Mouse (Mus musculus) kidney, adult 8-10 months (tissue): ENCODE measurements around the gene Grin3b.

Experiments
- DNase-seq, 2 experiments: peaks; one replicate each; pipeline ENCODE4 v3.0.0; 2022

The Grin3b gene

DNA sequence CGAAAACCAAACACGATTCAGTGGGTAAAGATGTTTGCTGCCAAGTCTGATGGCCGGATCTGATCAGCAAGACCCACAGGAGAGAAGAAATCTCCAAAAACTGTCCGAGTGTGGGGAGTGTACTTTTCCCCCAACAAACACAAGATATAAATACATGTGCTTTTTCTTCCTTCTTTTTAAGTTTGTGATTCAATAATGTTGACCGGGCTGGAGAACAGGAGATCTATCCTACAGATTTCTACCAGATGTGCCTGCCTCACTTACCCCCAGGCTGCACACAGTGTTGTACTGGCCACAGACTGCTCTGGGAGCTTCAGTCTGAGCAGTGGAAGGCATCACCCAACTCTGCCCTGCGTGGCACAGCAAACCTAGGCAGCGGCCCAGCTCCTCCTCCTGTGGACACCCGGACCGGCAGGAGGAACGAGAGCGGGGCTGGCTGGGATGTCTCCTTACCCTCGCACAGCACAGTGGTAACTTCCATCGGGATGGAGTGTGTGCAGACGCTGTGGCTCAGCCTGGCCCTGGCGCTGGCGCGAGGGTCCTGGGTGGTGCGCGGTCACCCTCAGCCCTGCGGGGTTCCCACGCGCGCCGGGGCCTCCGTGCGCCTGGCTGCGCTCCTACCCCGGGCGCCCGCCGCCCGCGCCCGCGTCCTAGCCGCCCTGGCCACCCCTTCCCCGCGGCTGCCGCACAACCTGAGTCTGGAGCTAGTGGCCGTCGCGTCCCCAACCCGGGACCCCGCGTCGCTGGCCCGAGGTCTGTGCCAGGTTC lies at the start of gene Grin3b:
Grin3b (plus strand) TSS at position 301 of the 768 bp plus-strand sequence.
- DNase-seq, result no peak

DNA sequence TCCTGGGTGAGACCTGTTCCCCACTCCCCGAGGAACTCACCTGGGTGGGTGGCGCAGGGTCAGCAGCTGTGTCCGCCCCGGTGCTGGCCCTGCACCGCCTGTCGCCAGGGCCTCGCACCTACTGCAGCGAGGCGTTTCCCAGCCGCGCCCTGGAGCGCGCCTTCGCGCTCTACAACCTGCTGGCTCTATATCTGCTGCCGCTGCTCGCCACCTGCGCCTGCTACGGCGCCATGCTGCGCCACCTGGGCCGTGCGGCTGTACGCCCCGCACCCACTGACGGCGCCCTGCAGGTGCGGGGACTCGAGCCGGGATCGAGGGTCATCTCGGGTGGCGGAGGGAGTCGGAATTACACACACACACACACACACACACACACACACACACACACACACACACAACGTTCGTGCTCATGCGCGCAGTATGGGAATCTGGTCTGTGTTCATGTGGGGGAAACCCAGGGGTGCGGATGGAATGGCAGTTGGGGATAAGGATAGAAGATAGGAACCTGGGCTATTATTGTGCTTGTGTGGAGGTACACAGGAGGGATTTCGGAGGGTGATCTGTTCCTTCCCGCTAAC lies 49.5 kb upstream of the Grin3b start, which contains the start of gene R3hdm4:
R3hdm4 (minus strand) TSS at position 251 of the 578 bp plus-strand sequence.
- DNase-seq, result no peak

DNA sequence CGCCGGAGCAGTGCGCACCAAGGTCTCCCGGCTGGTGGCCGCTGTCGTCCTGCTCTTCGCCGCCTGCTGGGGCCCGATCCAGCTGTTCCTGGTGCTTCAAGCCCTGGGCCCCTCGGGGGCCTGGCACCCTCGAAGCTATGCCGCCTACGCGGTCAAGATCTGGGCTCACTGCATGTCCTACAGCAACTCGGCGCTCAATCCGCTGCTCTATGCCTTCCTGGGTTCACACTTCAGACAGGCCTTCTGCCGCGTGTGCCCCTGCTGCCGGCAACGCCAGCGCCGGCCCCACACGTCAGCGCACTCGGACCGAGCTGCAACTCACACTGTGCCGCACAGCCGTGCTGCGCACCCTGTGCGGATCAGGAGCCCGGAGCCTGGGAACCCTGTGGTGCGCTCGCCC lies 48.9 kb upstream of the Grin3b start:
- no peak for DNase-seq

DNA sequence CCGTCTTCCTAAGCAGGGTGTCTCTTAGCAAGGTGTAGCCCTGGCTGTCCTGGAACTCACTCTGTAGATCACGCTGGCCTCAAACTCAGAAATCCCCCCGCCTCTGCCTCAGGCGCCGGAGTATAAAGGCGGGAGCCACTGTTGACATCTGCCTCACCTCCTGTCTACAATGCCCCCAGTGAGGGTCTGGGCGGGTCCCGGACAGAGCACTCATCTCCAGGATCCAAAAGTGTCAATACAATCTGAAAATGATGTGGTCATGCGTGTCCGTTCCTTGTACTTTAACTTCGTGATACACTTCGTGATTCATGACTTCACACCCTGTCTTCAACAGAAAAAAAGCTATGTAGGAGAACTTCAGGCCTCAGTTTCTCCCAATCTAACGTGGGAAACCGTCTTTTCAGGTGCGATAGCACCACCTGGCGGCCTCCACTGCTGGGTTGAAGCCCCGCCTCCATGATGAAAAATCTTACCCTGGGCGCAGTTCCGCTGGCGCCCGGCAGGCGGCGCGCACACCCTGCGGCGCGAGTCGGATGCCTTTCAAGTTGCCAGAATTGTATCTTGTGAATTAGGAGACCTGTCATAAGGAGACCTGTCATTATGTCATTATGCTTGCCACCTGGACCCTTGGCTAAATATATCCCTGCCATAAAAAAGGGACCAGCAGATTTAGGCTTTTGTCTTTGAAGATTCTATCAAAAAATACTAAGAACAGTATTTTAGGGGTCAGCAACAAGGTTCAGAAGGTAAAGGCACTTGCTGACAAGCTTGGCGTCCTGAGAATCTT lies 45.3 kb upstream of the Grin3b start:
- peak; percentile 86 to 95 for DNase-seq

DNA sequence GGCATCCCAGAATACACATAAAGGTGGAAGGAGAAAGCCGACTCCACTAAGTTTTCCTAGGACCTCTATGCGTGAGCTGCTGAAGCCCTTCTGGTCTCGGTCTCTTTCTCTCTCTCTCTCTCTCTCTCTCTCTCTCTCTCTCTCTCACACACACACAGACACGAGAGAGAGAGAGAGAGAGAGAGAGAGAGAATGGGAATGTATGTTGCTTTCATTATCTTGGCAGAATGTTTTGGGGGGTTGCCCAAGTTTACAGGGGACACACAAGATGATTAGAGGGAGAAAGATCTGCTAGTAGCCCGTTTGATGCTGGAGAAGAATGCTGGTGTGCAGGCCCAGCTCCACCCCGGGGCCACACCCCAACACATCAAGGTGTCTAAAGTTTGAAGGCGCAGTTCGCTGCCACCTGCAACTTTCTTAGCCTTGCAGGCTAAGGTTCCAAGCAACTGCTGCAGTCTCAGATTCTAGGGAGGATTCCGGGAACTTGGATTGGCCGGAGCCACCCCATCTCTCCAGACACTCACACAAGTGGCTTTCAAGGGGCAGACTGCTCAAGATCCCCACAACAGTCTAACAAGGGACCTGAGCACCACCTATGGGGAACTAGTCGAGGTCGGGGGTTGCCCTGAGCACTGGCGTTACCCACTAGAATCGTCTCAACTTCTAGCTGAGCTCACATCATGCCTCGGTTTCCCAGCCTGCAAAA lies 44.6 kb upstream of the Grin3b start:
- no peak for DNase-seq

DNA sequence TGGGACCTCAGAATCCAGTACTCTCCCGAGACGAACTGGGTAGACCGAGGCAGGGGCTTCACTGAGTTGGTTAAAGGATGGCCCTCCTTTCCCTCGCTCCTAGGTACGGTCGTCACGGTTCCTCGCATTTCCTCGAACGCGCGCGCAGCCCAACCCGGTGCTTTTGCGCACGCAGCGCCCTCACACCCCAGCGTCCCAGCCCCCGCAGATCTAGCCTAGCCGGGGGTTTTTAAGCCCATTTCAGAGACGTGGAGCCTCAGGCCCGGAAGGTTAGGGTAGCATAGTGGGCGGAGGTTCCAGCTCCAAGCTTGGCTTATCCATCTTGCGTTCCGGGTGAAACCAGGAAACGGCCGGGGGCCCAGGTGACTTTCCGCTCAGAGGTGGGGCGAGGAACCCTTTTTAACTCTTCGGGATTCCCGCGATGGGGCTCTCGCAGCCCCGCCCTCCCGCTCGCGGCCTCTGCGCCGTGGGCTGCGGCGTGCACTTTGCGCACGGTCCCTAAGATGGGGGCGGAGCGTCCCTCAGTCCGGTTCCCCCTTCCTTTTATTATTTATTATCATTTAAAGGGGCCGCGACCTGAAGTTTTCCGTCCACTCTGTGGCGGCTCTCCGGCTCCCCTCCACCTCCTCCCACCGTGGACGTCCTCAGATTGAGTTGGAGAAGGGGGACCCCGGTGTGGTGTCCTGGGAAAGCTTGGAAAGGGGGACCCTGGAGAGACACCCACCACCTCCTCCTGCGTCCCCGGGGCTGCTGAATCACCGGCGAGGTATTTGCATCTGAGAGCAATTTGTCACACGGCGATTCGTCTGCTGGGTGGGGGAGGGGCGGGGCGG lies 43.8 kb upstream of the Grin3b start, which contains the start of gene Arid3a:
Arid3a (plus strand) TSS at position 553 of the 833 bp plus-strand sequence.
- peak; percentile 89 to 90 for DNase-seq

DNA sequence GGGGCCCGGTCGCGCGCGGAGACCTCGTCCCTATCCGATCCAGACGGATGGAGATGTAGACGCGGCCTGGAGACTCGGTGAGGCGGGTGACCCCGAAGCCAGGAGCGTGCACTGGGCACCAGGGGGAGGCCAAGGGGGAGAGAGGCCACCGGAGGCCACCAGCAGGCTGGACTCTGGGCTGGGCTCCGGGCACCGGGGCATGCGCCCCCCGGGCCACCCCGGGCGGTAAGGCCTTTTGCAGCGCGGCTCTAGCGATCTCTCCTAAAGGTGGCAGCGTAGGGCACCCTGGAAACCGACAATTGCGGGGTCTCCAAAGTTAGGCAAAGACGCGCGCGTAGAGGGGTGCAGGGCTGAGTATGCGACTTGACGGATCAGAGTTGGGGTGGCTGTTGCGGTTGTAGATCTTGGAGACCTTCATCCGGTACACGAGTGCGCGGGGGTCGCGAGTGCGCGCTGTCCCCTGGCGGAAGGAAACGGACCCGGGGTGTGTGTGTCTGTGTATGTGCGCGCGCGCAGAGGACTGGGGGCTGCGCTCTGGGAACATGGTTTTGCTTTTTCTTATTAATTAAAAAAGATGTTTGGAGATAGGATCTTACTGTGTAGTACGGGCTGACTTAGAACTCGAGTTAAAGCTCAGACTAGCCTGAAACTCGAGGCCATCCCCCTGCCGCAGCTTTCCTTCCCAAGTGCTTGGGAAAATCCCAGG lies 43.0 kb upstream of the Grin3b start:
- peak in 1 of 2 experiments; percentile 44 for DNase-seq

DNA sequence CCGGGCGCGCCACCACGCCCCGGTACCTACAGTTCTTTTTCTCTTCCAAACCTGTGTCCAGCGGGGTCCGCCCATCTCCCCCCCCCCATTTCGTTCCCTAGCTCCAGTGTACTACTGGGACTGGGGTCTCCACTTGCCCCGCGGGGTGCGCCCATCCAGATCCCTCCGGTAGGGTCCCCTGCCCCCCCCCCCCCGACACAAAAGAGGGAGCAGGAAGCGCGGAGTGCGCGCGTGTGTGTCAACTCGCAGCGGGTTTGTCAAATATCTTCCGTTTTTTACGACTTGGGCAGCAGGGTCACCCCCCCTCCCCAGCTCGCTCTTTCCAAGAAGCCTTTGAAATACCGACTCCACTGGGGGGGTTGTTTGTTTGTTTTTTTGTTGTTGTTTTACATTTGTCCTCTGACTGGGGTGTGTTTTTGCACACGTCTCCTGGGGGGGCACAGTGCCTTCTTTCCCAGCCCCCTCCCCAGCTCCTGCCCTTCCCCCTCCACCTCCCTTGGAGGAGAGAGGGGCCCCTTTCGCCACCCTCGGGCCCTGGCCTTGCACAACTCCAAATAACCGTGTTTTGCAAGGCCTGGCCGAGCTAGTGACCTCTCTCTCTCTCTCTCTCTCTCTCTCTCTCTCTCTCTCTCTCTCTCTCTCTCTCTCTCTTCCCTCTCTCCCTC lies 42.4 kb upstream of the Grin3b start:
- no peak for DNase-seq

DNA sequence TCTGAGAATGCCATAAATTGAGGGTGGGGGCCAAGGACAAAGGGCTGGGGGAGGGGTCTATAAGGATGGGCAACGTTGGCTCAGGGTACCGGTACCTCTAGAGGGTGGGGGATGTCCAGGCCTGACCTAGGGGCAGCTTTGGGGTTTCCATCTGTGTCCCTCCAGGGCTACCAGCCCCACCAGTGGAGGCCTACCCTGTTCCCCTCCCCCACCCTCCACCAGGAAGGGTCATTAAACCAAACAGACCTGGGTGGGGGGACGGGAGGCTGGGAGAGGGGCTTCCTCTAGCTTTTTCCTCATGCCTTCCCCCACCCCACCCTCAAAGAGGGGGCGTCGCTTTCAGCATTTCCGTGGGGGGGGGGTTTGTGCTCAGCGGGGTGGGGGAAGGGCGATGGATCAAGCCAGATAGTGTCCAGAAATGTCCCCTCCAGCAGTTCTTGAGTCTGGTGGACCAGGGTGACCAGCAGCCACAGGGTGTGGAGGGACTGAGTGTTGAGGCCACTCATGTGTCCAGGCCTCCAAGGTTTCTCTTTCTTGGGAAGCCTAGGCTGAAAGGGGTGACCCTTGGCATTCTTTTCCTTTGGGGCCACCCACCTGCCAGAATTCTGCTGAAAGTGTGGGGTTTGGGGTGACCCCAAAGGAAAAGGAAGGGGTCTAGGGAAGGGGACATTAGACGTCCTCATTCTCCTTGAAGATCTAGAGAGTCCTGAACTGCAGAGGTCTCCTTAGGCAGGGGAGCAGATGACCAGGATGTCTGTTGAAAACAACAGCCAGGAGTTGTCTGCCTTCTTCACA lies 41.4 kb upstream of the Grin3b start:
- no peak for DNase-seq

DNA sequence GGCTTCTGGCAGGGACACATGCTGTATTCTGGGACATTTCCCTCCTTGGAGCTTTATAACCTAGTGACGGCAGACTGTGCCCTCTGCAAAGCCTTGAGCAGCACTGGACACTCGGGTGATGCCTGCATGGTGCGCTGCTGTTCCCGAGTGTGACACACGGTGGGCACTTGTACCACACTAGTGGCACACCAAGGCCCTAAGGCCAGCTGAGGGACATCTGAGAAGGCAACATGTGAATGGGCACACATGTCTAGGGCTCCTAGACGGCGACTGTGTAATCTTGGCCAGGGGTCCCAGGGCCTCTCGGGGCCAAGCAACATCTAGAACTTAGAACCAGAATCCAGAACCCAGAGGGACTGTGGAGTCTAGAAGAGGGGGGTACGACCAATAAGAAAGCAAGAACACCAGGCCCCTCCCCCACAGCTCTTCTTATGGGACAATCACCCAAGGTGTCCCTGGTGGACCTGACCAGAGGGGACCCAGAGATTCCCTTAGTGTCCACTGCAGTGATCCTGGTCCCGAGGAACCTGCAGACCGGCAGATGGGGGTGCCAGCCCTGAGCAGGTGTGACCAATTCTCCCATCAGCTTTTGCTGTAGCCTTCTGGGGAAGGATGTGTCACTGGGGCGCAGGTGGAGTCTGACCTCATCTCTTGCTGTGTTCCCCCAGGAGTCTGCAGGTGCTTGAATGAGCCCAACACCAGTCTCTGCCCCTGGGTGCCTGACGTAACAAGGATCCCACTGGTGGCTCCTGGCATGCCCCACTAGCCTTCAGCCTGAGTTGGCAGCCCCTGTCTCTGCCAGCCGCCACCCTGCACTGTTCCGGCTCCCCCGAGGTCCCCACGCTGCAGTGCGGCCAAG lies 40.3 kb upstream of the Grin3b start:
- DNase-seq, result no peak

DNA sequence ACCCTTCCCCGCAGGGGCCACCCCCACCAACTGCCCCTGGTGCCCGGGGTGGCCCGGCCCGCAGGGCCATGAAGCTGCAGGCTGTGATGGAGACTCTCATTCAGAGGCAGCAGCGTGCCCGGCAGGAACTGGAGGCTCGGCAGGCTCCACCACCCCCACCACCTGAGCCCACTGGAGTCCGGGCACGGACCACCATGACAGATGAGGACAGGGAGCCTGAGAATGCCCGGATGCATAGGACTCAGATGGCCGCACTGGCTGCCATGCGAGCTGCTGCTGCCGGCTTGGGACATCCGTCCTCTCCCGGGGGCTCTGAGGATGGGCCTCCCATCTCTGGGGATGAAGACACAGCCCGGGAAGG lies 39.7 kb upstream of the Grin3b start:
- no peak for DNase-seq

DNA sequence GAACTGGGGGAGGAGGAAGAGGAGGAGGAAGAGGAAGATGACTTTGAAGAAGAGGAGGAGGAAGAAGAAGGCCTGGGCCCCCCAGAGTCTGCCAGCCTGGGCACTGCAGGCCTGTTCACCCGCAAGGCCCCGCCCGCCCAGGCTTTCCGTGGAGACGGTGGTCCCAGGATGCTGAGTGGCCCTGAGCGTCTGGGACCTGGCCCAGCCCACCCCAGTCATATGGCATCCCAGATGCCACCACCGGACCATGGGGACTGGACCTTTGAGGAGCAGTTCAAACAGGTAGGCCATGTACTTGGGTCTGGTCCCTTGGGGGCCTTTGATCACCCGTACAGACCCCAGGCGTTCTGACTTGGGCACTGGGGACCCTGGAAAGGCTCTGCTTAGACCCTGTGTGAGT lies 38.7 kb upstream of the Grin3b start:
- no peak for DNase-seq

DNA sequence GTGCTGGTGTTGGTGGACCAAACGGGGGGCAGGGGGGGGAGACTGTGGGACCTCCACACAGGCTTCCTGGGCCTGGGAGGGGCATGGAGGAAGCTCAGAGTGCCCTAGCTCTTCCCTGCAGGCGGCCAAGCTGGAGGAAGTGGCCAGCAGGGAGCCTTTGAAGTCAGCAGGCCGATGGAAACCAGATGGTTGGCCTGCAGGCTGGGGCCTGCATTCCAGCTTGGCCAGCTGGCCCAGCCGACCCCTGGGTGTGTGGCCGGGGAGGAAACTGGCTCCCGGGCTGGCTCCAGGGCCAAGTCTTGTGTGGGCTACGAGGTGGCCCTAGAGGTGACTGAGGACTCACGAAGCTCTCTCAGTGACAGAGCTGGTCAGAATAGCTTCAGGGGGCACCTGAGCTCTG lies 37.8 kb upstream of the Grin3b start:
- peak; percentile 41 to 65 for DNase-seq

DNA sequence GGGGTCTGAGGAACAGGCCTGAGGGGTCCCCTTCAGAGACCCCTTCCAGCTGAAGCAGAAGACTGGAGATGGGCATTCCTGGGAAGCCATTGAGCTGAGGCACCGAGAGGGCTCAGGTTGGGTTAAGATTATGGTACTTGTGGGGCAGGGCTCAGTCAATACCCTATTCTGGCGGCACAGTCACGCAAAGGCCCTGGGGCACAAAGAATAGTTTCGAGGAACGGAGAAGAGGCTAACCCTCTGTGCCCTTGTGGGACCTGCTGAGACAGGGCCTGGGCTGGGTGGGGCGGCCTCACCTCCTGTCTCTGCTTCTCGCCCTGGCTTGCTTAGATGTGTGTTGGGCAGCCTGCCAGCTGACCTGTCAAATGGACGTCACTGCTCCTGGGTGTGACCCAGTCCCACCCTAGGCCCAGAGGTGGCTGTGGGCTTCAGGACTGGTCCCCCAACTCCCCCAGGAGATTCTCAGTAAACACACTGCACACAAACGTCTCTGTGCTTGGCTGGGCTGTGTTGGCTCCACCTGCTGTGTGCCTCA lies 37.3 kb upstream of the Grin3b start:
- DNase-seq, result no peak

DNA sequence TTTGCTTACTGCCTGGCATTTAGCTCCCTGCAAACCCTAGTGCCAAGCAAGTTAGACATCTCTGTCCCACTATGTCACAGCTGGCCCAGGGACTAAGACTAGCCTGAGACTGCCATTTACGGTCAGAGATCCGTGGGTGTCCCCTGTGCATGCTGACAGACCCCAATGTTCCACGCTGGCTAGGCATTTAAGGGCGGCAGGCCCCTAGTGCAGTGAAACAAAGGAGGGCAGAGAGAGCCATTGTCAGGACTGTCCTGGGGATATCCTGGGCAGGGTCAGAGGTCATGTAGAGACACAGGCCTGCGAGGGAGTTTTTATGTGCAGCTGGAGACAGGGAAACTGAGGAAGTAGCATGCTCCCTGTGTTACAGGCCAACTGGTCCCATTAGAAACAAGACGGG lies 36.7 kb upstream of the Grin3b start:
- DNase-seq, result no peak

DNA sequence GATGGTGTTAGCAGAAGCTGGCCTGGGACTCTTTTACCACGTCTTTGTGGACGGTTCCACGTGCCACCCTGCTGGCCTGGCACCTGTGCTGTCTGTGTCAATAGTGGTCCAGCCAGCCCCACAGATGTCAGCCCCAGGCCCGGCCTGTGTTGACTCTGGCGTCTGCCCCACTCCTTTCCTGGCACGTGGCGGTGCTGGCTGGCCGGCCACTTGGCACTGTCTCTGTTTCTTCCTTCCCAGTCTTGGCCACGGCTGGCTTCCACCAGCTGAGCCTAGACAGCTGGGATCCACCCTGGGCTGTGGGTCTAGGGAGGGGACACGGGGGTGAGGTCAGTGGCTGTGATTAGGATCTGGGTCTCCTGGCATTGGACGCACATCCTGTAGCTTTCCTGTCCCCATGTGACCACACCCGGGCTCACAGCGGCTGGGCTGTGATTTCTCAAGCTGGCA lies 36.2 kb upstream of the Grin3b start:
- peak; percentile 85 to 89 for DNase-seq

DNA sequence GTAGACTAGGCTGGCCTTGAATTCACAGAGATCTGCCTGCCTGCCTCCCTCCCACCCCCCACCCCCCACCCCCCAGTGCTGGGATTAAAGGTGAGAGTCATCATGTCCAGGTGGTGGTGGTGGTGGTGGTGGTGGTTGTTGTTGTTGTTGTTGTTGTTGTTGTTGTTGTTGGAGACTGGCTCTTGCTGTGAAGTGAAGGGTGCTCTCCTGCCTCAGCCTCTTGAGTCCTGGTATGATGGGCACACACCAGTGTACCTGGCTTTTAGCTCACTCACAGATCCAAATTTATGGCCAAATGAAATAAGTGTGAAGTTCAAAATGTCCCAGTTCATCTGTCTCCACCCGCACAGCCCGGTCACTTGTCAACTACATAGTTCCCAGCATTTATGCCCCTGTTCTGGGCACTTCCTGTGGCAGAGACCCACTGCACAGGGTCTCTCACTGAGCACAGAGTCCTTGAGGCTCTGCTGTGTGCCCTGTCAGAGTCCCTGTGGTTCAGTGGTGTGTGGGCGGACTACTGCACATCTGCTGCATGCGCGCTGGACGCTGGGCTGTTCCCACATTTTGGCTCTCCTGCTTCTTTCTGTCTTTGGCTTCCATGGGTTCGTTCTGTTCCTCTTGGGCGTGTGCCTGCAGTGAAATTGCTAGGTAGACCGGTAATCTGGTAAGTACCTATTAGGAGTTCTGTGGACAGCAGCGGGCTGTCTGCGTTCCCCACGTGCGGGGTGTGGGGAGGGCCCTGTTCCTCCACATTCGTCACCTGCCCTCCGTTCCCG lies 35.5 kb upstream of the Grin3b start:
- no peak for DNase-seq
